Mouse (Mus musculus): ENCODE results near the gene Rassf1.

Rassf1 gene

DNA sequence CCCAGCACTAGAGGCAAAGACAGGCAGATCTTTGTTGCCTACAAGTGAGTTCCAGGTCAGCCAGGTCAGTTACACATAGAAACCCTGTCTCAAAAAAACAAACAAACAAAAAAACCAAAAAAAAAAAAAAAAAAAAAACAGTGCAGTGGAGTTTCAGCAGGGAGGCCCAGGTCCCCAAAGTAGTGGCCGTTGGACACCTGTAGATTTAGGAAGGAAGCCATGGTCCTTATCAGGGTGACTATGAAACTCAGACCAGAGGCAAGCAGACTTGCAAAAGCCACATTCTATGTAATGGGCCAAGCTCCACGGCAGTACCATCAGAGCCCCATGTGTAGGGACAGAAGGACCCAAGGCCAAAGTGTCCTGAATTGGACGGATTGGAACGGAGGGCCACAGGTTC, 30.2 kb downstream of the Rassf1 start:
- DNase-seq, result no peak

- DNase-seq, result no peak
Measured at GRCm38 (mm10) chr9:107582509-107583062, 31.2 kb downstream of the Rassf1 start.

DNA sequence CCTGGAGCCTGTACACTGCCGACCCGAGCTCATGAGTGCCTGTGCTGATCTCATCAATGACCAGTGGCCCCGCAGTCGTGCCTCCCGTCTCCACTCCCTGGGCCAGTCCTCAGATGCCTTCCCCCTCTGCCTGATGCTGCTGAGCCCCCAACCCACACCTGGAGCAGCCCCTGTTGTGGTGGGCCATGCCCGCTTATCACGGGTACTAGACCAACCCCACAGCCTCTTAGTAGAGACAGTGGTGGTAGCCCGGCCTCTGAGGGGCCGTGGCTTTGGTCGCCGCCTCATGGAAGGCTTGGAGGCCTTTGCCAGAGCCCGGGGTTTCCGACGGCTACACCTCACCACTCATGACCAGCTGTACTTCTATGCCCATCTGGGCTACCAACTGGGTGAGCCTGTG, 31.8 kb downstream of the Rassf1 start:
- DNase-seq, result no peak

- no peak for DNase-seq
Measured at GRCm38 (mm10) chr9:107586504-107586903, 35.1 kb downstream of the Rassf1 start.

- DNase-seq, result peak; percentile 96
Measured at GRCm38 (mm10) chr9:107586974-107587832, 35.8 kb downstream of the Rassf1 start, which contains the start of gene Ifrd2. Ifrd2 (plus strand) TSS chr9:107587642.

GRCm38 (mm10) chr9:107587833-107588639, 36.7 kb downstream of the Rassf1 start:
- DNase-seq, result no peak

- DNase-seq, result no peak
Measured at GRCm38 (mm10) chr9:107590058-107590772, 38.9 kb downstream of the Rassf1 start.

- no peak for DNase-seq
Measured at GRCm38 (mm10) chr9:107590773-107591060, 39.4 kb downstream of the Rassf1 start.

GRCm38 (mm10) chr9:107593101-107593976, 42.0 kb downstream of the Rassf1 start:
- DNase-seq, result peak; percentile 86 to 88

DNA sequence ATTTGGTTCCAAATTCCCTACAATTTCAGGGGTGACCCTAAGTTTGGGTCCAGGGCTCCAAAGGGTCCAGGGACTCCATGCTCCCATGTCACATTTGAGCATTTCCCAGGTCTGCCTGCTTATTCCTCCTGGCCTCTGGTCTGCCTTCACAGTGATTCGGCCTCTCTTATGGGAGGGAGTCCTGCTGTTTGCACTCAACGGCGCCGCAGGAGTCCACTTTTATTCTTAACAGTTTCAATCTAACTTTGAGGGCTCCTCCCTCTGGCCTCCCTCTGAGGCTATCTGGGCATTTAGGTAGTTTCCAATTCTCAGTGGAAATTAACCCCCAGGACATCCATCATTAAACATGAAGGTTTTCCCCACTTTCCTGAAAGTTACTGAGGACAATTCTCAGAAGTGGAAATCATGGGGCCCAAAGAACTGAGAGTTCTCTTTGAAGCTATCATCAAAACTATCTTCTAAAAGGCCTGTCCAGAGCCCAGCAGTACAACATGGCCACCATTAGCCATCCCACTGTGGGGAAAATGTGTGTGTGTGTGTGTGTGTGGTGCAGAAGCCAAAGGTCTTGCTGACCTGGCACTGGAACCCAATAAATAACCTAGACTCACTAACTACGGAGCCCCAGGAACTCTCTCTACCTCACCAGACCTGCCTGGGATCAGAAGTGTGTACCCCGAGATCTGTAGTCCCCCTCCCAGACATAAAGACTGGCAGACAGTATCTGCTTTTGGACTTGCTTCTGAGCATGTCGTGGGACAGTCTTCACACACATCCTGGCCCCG, 43.1 kb downstream of the Rassf1 start:
- no peak for DNase-seq

- DNase-seq, result no peak
Measured at GRCm38 (mm10) chr9:107596619-107597569, 45.5 kb downstream of the Rassf1 start.

DNA sequence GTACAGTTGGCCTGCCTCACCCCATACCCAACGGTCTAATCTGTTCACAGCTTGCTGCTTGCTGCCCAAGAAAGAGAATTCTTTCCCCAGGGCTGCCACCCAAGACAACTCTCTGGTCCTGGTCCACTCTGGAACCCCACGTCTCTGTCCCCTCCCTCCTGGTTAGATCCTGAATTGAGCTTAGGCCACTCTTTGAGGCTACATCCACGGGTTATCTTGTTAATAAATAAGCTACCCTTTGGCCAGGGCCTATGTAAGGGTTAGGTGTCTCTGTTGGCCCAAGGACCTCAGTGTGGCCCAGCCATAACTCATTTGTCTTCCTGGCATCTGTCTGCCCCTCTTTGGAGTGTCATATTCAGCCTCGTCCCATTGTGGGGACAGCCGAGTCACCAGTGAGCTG, 47.0 kb downstream of the Rassf1 start:
- DNase-seq, result no peak

DNA sequence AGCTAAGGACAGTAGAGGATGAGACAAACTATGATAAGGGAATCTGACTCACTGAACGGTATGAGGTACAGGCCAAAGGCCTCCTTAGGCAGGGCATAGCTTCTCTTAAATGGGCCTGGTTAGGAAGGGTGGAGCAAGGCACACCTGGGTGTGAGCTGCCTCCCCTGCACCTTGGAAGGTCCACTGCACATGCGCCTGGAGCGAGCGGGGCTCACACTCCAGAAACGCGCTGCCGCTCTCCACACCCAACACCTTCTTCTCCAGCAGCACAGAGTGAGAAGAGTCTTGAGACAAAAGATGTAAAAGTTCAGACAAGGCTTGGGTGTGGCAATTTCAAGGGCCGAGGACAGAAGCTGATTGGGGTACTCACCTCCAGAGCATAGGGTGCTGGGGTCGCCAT, 48.1 kb downstream of the Rassf1 start:
- no peak for DNase-seq

DNA sequence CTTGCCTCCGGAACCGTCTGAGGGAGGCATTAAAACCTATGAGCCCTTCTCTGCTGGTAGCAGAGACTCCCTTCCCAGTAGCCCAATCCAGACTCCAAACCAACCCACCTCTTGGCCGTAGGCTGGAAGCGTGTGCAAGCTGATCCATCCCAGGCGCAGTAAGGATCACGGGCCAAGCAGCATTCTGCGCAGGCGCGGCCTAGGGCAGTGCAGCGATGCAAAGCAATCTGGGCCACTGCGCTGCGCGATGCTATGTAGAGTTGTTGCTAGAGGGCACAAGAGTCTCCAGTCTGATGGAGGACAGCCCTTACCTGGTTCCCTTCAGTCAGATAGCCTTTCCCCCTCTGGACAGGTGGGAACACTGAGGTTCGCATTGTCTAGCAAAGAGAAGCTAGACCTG, 48.5 kb downstream of the Rassf1 start:
- peak; percentile 55 to 67 for DNase-seq

DNA sequence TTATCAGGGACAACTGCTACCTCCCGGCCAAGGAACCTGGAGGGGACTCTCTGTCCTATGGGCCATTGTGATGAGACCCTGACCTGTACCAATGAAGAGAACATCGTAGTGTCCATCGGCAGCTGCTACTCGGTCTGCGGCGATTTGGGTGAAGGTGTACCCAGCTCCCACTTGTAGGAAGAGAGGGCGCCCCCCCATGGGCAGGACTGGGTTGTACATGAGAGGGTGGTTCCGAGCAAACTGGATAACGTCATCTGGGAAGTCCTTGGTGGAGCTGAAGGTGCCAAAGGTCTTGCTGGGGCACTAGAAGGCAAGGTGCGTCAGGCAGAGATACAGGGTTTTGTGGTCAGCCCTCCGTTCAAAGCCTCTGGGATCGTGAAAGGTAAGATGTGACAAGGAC, 49.4 kb downstream of the Rassf1 start:
- DNase-seq, result no peak

GRCm38 (mm10) chr9:107601275-107601674, 49.9 kb downstream of the Rassf1 start:
- DNase-seq, result no peak

DNA sequence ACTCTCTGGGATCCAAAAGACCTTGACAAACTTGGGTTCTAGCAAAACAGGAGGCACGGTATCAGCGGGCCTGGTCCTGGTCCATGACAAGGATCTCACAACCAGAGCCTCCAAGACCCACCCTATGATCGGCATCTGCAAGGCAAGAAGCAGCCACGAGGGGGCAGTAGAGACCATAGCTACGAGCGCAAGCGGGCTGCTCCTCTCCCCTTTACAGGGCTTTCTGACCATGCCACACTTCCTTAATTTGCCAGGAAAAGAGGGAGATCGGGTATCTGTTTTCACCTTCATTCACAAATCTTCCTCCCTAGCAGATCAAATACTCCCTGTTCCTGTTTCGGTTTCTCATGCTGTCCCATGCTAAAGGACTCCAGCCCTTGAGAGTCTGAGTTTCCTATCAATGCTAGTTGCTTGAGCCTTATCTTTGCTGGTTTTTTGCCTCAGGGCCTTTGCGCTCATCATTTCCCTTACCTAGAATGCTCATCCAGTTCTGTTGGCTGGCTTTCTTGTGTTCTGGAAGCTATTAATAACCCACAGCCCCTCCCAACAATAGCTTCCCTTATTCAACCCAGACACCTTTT, 50.8 kb downstream of the Rassf1 start:
- DNase-seq, result peak; percentile 93 to 96

GRCm38 (mm10) chr9:107603251-107603650, 51.9 kb downstream of the Rassf1 start:
- no peak for DNase-seq

GRCm38 (mm10) chr9:107605041-107605661, 53.8 kb downstream of the Rassf1 start:
- no peak for DNase-seq
